Mouse (Mus musculus) testis, adult 2 months (tissue): Measurements from ENCODE around the gene Npvf. TPM values are rescaled to one million over a fixed set of nuclear protein-coding genes. Genes with fewer than 3 reads are reported as not detected.

Source experiments
- H3K27ac ChIP-seq: fragments of 200-500 bp; 2 replicates; pipeline ENCODE4 v1.5.1; 2012; ENCODE audit warnings: low read depth, low read length; ENCODE audit not compliant: control insufficient read depth, insufficient read depth
- H3K27me3 ChIP-seq: fragments of 200-500 bp; 2 replicates; pipeline ENCODE4 v1.6.1; 2012; ENCODE audit warnings: mild to moderate bottlenecking, low read length, moderate library complexity; ENCODE audit not compliant: control insufficient read depth, insufficient read depth
- H3K36me3 ChIP-seq: fragments of 200-500 bp; 2 replicates; pipeline ENCODE4 v1.6.1; 2012; ENCODE audit warnings: mild to moderate bottlenecking, low read length; ENCODE audit not compliant: control insufficient read depth, insufficient read depth
- H3K4me1 ChIP-seq: fragments of 200-500 bp; 2 replicates; pipeline ENCODE4 v1.6.1; 2012; ENCODE audit warnings: low read length; ENCODE audit not compliant: control insufficient read depth, insufficient read depth
- H3K4me3 ChIP-seq: fragments of 200-500 bp; 2 replicates; pipeline ENCODE4 v1.5.1; 2012; ENCODE audit warnings: low read depth, mild to moderate bottlenecking, low read length, moderate library complexity, mixed read lengths; ENCODE audit not compliant: control insufficient read depth
- CTCF ChIP-seq: fragments of 200-500 bp; IDR thresholded peaks from 2 replicates; pipeline ENCODE4 v1.5.1; 2012; ENCODE audit warnings: low read depth, mild to moderate bottlenecking, inconsistent platforms, low read length, moderate library complexity; ENCODE audit not compliant: control insufficient read depth, insufficient read depth, insufficient replicate concordance
- POLR2A ChIP-seq: fragments of 200-500 bp; IDR thresholded peaks from 2 replicates; pipeline ENCODE4 v1.6.1; 2012; ENCODE audit warnings: low read depth, mild to moderate bottlenecking, inconsistent platforms, low read length, moderate library complexity; ENCODE audit not compliant: control insufficient read depth
- polyA plus RNA-seq: library from polyadenylated mRNA; depleted of rRNA; stranded (reverse); fragments of >200 nt; gene quantifications from 2 replicates; pipeline ENCODE4 v1.2.3, GENCODE M21; 2012; rRNA removed

The Npvf gene
- not detected in 2 replicates for polyA plus RNA-seq

DNA sequence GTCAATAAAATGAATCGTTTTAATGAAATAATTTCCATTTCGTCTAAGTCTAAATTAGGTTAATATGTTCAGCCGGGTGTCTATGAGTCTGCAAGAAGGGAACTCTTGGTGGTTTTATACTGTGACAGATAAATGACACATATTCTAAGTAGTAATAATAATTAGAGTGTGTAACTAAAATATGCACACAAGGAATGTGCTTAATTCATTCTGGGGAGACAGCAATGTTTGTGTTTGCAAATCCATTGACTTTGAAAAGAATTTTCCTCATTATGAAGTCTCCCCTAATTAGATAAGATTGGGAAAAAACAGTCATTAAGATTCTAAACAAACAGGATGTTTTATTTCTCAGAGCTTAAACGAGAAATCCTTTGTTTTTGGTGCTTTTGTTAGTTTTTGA lies at the start of gene Npvf:
Gene Npvf (minus strand): TSS at position 84 of the 400 bp plus-strand sequence.
- TF ChIP-seq POLR2A (no peak), CTCF (no peak)
- Histone ChIP-seq H3K4me3 (no peak within 1 kb of the TSS), H3K4me1 (no peaks in the 10 kb centered on the region), H3K36me3 (no peaks in the 10 kb centered on the region), H3K27ac (no peak within 1 kb of the TSS), H3K27me3 (no peaks in the 10 kb centered on the region)

- H3K27ac ChIP-seq = no peak overlapping the region
- H3K4me3 ChIP-seq = no peak overlapping the region
- H3K27me3 ChIP-seq = no peaks in the 10 kb centered on the region
Observed at GRCm38 (mm10) chr6:50689121-50689815, 35.0 kb upstream of the Npvf start.

DNA sequence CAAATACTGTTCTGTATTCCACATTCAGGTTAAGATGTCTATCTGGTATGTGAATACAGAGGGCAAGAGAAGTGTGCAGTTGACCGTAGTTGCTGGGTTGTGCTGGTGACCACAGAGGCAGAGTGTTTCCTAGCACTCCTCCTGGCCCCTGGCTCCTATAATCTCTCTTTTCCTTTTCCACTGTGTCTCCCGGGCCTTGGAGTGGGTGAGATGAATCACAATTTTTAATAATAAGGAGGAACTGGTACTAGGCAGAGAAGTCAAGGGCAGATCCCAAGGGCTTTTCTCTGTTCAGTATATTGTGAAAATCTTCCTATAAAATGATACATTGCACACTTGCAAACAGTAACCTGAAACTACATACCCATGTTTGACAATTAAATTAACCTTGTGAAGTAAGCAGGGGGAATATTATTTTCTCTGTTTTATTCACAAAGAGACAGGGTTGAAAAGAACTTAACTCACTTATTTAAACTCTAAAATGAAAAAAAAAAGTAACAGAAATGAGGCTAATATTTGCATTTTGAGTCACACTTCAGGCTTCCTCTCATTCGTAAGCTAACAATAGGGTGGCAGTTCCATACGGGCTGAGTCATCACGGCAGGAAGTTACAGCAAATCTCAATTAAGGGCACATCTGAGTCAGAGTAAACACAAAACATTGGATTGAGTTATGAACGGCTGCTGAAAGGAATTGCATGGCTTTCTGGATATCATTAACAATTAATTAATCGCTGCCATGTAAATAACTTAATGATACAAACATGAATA lies 30.6 kb upstream of the Npvf start:
- Histone ChIP-seq H3K27ac (no peak overlapping the region), H3K4me1 (no peaks in the 10 kb centered on the region), H3K27me3 (no peaks in the 10 kb centered on the region), H3K36me3 (no peaks in the 10 kb centered on the region), H3K4me3 (no peak overlapping the region)
- TF ChIP-seq POLR2A (no peak), CTCF (no peak)

More at GRCm38 (mm10) chr6:50689121-50689815, 35.0 kb upstream of the Npvf start:
- TF ChIP-seq POLR2A (no peak), CTCF (no peak)
- Histone ChIP-seq H3K4me1 (no peaks in the 10 kb centered on the region), H3K36me3 (no peaks in the 10 kb centered on the region)

- Histone ChIP-seq H3K27ac (no peak overlapping the region), H3K4me1 (no peaks in the 10 kb centered on the region), H3K36me3 (no peaks in the 10 kb centered on the region), H3K4me3 (no peak overlapping the region), H3K27me3 (no peaks in the 10 kb centered on the region)
- TF ChIP-seq POLR2A (no peak), CTCF (no peak)
Observed at GRCm38 (mm10) chr6:50681491-50681890, 27.3 kb upstream of the Npvf start.

GRCm38 (mm10) chr6:50680224-50681215 lies 26.3 kb upstream of the Npvf start:
- H3K27me3 ChIP-seq = no peaks in the 10 kb centered on the region
- no peak overlapping the region for H3K27ac ChIP-seq
- no peaks in the 10 kb centered on the region for H3K36me3 ChIP-seq
- H3K4me3 ChIP-seq = no peak overlapping the region
- TF ChIP-seq POLR2A (no peak), CTCF (no peak)
- H3K4me1 ChIP-seq = no peaks in the 10 kb centered on the region

- no peak for TF ChIP-seq CTCF
- no peak for TF ChIP-seq POLR2A
- H3K27ac ChIP-seq = no peak overlapping the region
- no peaks in the 10 kb centered on the region for H3K4me1 ChIP-seq
- H3K36me3 ChIP-seq = no peaks in the 10 kb centered on the region
- H3K4me3 ChIP-seq = no peak overlapping the region
- no peaks in the 10 kb centered on the region for H3K27me3 ChIP-seq
Observed at GRCm38 (mm10) chr6:50679486-50679828, 25.2 kb upstream of the Npvf start.
